Mouse (Mus musculus) cerebral cortex, adult 2 months (tissue): Measurements from ENCODE around the gene Rnf168.

Experiments
- WGBS: fragments of 180-500 bp; shearing (Covaris S2); methylation state at CpG from one replicate; pipeline ENCODE4 v1.1.7; 2018; 5-methylcytosine and 5-hydroxymethylcytosine counted together

The Rnf168 gene

GRCm38 (mm10) chr16:32277308-32278256 is at the start of gene Rnf168:
Gene Rnf168, plus strand, starts transcription at chr16:32277459.
- WGBS = under 1% methylated on average over 75 of the region's 75 CpGs

GRCm38 (mm10) chr16:32232050-32232449 is 45.2 kb upstream of the Rnf168 start:
- WGBS = 60% methylated on average over 3 of the region's 3 CpGs

- 90% methylated on average over 19 of the region's 19 CpGs for WGBS
These were observed 39.2 kb upstream of the Rnf168 start for GRCm38 (mm10) chr16:32237930-32238680.

- 78% methylated on average over 2 of the region's 2 CpGs for WGBS
These were observed 37.6 kb upstream of the Rnf168 start for GRCm38 (mm10) chr16:32239428-32240312.

GRCm38 (mm10) chr16:32243901-32244300 is 33.4 kb upstream of the Rnf168 start:
- 84% methylated on average over 3 of the region's 3 CpGs for WGBS

- under 1% methylated on average over 40 of the region's 41 CpGs for WGBS
These were observed 30.9 kb upstream of the Rnf168 start for GRCm38 (mm10) chr16:32246351-32246791.

GRCm38 (mm10) chr16:32246952-32247370 is 30.3 kb upstream of the Rnf168 start, which contains the start of the genes Fbxo45 and Wdr53:
Gene Fbxo45, minus strand, starts transcription at chr16:32247158.
Gene Wdr53, plus strand, starts transcription at chr16:32247227.
- 1% methylated on average over 48 of the region's 48 CpGs for WGBS

GRCm38 (mm10) chr16:32264225-32264624 is 13.0 kb upstream of the Rnf168 start:
- 85% methylated on average over 2 of the region's 2 CpGs for WGBS

- WGBS = 86% methylated on average over 11 of the region's 11 CpGs
These were observed 6.0 kb upstream of the Rnf168 start, which contains the start of gene Smco1 for GRCm38 (mm10) chr16:32271291-32271690. Gene Smco1, plus strand, starts transcription at chr16:32271468.

GRCm38 (mm10) chr16:32273338-32273737 is 3.9 kb upstream of the Rnf168 start:
- 61% methylated on average over 9 of the region's 9 CpGs for WGBS

- WGBS = 87% methylated on average over 6 of the region's 6 CpGs
These were observed 2.2 kb upstream of the Rnf168 start for GRCm38 (mm10) chr16:32275041-32275440.

GRCm38 (mm10) chr16:32275830-32276229 is 1.4 kb upstream of the Rnf168 start:
- 71% methylated on average over 1 of the region's 1 CpGs for WGBS

GRCm38 (mm10) chr16:32278396-32278795 is 1.1 kb downstream of the Rnf168 start:
- WGBS = 25% methylated on average over 7 of the region's 7 CpGs

GRCm38 (mm10) chr16:32280211-32280610 is 3.0 kb downstream of the Rnf168 start:
- 59% methylated on average over 8 of the region's 8 CpGs for WGBS

- WGBS = 96% methylated on average over 4 of the region's 4 CpGs
These were observed 14.6 kb downstream of the Rnf168 start for GRCm38 (mm10) chr16:32291821-32292220.

GRCm38 (mm10) chr16:32299617-32300016 is 22.4 kb downstream of the Rnf168 start:
- 98% methylated on average over 4 of the region's 4 CpGs for WGBS

- WGBS = 48% methylated on average over 1 of the region's 1 CpGs
These were observed 25.8 kb downstream of the Rnf168 start for GRCm38 (mm10) chr16:32303046-32303445.

- WGBS = 98% methylated on average over 7 of the region's 7 CpGs
These were observed 26.6 kb downstream of the Rnf168 start for GRCm38 (mm10) chr16:32303886-32304285.

- 71% methylated on average over 4 of the region's 4 CpGs for WGBS
These were observed 34.7 kb downstream of the Rnf168 start for GRCm38 (mm10) chr16:32311970-32312369.

- WGBS = 73% methylated on average over 5 of the region's 5 CpGs
These were observed 35.1 kb downstream of the Rnf168 start for GRCm38 (mm10) chr16:32312386-32312785.

GRCm38 (mm10) chr16:32312859-32313258 is 35.6 kb downstream of the Rnf168 start:
- WGBS = 91% methylated on average over 4 of the region's 4 CpGs
